Mouse (Mus musculus): ENCODE data around the gene Rufy4. TPM values are rescaled to one million over a fixed set of nuclear protein-coding genes. Genes with fewer than 3 reads are reported as not detected.

Rufy4 gene
- total RNA-seq, 2 experiments from 2014 or later: 1.4 to 1.5 TPM

DNA sequence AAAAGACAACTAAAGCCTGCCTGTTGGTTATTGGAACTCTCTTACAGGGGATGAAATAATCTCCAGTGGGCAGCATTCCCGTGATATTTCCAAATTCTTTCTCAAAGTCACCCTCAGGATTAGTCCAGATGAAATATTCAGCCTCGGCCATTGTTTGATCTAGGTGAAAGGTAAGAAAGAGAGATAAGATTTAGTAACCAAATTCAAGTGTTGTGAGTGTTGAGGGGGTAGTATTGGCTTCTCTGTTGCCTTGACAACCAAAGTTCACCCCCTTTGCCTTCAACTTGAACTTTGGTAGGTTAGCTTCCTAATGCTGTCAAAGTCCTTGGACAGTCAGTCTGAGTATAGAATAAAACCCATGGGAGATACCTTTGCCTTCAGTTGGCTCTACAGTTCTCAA lies 67.4 kb downstream of the Rufy4 start:
- intact Hi-C loops (cut with DNase I): no loop called here
- no peak for DNase-seq

- intact Hi-C loops (cut with DNase I): no loop called here
- DNase-seq: no peak
Observed at GRCm38 (mm10) chr1:74194445-74194844, 69.1 kb downstream of the Rufy4 start, which contains the start of gene Cxcr1. Cxcr1 (minus strand) TSS chr1:74194631.

DNA sequence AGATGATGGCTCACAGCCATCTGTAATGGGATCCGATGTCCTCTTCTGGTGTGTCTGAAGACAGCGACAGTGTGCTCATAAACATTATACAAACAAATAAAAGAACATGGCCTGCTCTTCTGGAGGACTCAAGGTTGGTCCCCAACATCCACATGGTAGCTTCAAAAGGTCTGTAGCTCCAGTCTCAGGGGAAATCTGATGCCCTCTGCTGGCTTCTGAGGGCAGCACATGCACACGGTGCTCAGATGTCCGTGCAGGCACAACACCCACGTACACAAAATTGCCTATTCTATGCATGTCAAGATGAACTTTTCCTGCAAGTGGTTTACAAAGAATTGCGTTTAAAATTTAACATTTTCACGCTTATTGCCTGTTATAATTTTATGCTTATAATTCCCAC lies 70.6 kb downstream of the Rufy4 start:
- intact Hi-C loops (cut with DNase I): loop anchor here (5.0 kb wide), 1 partner anchor 294 kb away; no protein-coding TSS in a partner anchor
- peak; percentile 9 to 31 for DNase-seq

- DNase-seq: no peak
- intact Hi-C loops (cut with DNase I): loop anchor here (5.0 kb wide), 1 partner anchor 295 kb away; no protein-coding TSS in a partner anchor
Observed at GRCm38 (mm10) chr1:74196621-74197419, 71.5 kb downstream of the Rufy4 start.

Other genes starting within 250 kb of the Rufy4 start
- gene Tns1, start 1.1 kb upstream of the Rufy4 start, total RNA-seq (2021): 100 to 1,000 TPM; 677 to 755 TPM
- gene Cxcr2, start 28.4 kb downstream of the Rufy4 start, total RNA-seq (2021): under 1 TPM; 0.07 to 0.10 TPM
- not detected for gene Cxcr1, start 69.1 kb downstream of the Rufy4 start, total RNA-seq (2021)
- gene Arpc2, start 110.5 kb downstream of the Rufy4 start, total RNA-seq (2021): 100 to 1,000 TPM; 143 to 165 TPM
- not detected for gene Gpbar1, start 153.0 kb downstream of the Rufy4 start, total RNA-seq (2021)
- 10 to 100 TPM; 95.5 to 98.9 TPM for gene Aamp, start 159.2 kb downstream of the Rufy4 start, total RNA-seq (2021)
- gene Pnkd, start 159.4 kb downstream of the Rufy4 start, total RNA-seq (2021): 100 to 1,000 TPM; 190 to 191 TPM
- 10 to 100 TPM; 34.6 to 39.4 TPM for gene Tmbim1, start 180.1 kb downstream of the Rufy4 start, total RNA-seq (2021)
- gene Catip, start 236.6 kb downstream of the Rufy4 start, total RNA-seq (2021): under 1 TPM; 0.12 to 0.67 TPM
- 1 to 10 TPM; 2.7 to 4.1 TPM for gene Slc11a1, start 249.7 kb downstream of the Rufy4 start, total RNA-seq (2021)